Mouse (Mus musculus) thymus, adult 18-20 months (tissue): ENCODE data around the gene Hinfp.
"Not testable (repeated sequence)": the region's sequence is repeated elsewhere in the genome, so short reads cannot be mapped to it uniquely, and the experiment has no call there.

Experiments used
- DNase-seq, 2 experiments: peaks; one replicate each; pipeline ENCODE4 v3.0.0; 2022; ENCODE audit warnings: mixed read lengths in 2 of 2

The Hinfp gene

GRCm38 (mm10) chr9:44311136-44312134, 6.0 kb upstream of the Hinfp start:
- DNase-seq: no peak

- DNase-seq: no peak
Measured at GRCm38 (mm10) chr9:44310750-44311135, 5.3 kb upstream of the Hinfp start.

GRCm38 (mm10) chr9:44309756-44310155, 4.3 kb upstream of the Hinfp start:
- DNase-seq: no peak

- peak in 1 of 2 experiments; percentile 44 for DNase-seq
Measured at GRCm38 (mm10) chr9:44307248-44307647, 1.8 kb upstream of the Hinfp start.

GRCm38 (mm10) chr9:44306532-44306931, 1.1 kb upstream of the Hinfp start:
- DNase-seq: no peak

- not testable (repeated sequence) for DNase-seq
Measured at GRCm38 (mm10) chr9:44300001-44300400, 5.5 kb downstream of the Hinfp start.

- DNase-seq: peak; percentile 38 to 45
Measured at GRCm38 (mm10) chr9:44292490-44292889, 13.0 kb downstream of the Hinfp start.

- DNase-seq: no peak
Measured at GRCm38 (mm10) chr9:44288959-44289291, 16.5 kb downstream of the Hinfp start.

GRCm38 (mm10) chr9:44288076-44288958, 17.2 kb downstream of the Hinfp start, which contains the start of gene Abcg4:
Gene Abcg4 (minus strand): TSS chr9:44288615.
- no peak for DNase-seq

- no peak for DNase-seq
Measured at GRCm38 (mm10) chr9:44287401-44288075, 17.9 kb downstream of the Hinfp start.

- DNase-seq: no peak
Measured at GRCm38 (mm10) chr9:44287003-44287400, 18.5 kb downstream of the Hinfp start.

- DNase-seq: no peak
Measured at GRCm38 (mm10) chr9:44286256-44286850, 19.1 kb downstream of the Hinfp start.

GRCm38 (mm10) chr9:44283183-44283582, 22.3 kb downstream of the Hinfp start:
- no peak for DNase-seq

GRCm38 (mm10) chr9:44269973-44270372, 35.5 kb downstream of the Hinfp start:
- no peak for DNase-seq

GRCm38 (mm10) chr9:44269077-44269476, 36.4 kb downstream of the Hinfp start:
- DNase-seq: peak in 1 of 2 experiments; percentile 32

GRCm38 (mm10) chr9:44268432-44268831, 37.0 kb downstream of the Hinfp start, which contains the start of gene Nlrx1:
Gene Nlrx1 (minus strand): TSS chr9:44268599.
- DNase-seq: no peak

- peak; percentile 75 to 77 for DNase-seq
Measured at GRCm38 (mm10) chr9:44268027-44268360, 37.5 kb downstream of the Hinfp start.

GRCm38 (mm10) chr9:44267319-44268026, 38.0 kb downstream of the Hinfp start:
- DNase-seq: no peak

- DNase-seq: no peak
Measured at GRCm38 (mm10) chr9:44266478-44267226, 38.8 kb downstream of the Hinfp start.

- DNase-seq: no peak
Measured at GRCm38 (mm10) chr9:44261388-44261787, 44.1 kb downstream of the Hinfp start.

GRCm38 (mm10) chr9:44259014-44259413, 46.5 kb downstream of the Hinfp start:
- no peak for DNase-seq
